Mouse (Mus musculus): ENCODE measurements around the gene Ipmk. TPM values are rescaled to one million over a fixed set of nuclear protein-coding genes. Genes with fewer than 3 reads are reported as not detected.
A peak's percentile ranks its signal among the peaks of the same experiment; 100 is the strongest.

The Ipmk gene
- total RNA-seq, 2 experiments from 2014 or later = 39.0 to 40.5 TPM

DNA sequence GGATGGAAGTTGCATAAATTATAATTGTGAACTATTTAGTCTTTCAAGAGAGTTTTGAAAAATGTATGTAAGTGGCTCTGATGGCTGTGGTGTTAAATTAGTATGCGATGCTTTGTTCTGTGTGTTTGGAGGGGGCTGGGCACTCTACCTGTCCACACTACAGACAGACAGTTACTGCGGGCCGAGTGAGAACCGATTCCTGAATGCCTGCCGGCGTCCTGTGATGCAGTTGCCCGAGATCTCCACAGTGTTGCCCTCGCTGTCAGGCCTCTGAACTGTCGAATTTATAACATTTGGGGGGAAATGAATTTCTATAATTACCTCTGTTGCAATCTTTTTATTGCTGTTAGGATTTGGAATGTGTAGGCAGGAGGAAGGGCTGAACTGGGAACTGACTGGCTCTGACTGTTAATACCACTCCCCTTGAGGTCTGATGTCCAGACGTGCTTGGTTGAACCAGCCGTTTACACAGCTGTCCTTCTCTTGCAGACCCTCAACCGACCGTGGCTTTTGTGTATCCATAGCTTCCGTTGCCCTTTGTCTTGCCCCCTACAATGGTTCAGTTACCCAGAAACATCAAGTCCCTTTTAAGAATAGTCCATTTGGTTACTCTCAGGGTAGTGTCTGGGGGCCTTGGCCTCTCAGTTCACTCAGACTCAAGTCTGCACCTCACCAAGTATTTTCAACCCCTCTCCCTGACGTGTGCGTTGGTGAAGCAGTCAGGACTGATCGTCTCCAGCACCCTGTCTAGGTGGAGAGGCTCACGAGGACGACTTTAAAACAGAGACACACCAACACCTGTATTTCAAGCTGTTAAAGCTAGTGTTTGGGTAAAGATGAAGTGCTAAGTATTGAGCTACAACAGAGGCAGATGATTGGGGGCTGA lies 36.8 kb downstream of the Ipmk start:
- Histone ChIP-seq H3K4me3 (no peak overlapping the region), H3K27ac (no peak overlapping the region)
- no peak for TF ChIP-seq CTCF (conservative IDR thresholded peaks at IDR 0.05)
- DNase-seq (ENCODE audit: low spot score in 2 of 2) = no peak

- no peak for DNase-seq (ENCODE audit: low spot score in 2 of 2)
- Histone ChIP-seq H3K27ac (no peak overlapping the region), H3K4me3 (no peak overlapping the region)
- TF ChIP-seq CTCF (conservative IDR thresholded peaks at IDR 0.05) = no peak
Observed at GRCm38 (mm10) chr10:71389311-71389710, 41.7 kb downstream of the Ipmk start.

- no peak for DNase-seq (ENCODE audit: low spot score in 2 of 2)
- no peak overlapping the region for H3K27ac ChIP-seq
- H3K4me3 ChIP-seq = no peak overlapping the region
- no peak for TF ChIP-seq CTCF (conservative IDR thresholded peaks at IDR 0.05)
Observed at GRCm38 (mm10) chr10:71398383-71399145, 51.0 kb downstream of the Ipmk start.

DNA sequence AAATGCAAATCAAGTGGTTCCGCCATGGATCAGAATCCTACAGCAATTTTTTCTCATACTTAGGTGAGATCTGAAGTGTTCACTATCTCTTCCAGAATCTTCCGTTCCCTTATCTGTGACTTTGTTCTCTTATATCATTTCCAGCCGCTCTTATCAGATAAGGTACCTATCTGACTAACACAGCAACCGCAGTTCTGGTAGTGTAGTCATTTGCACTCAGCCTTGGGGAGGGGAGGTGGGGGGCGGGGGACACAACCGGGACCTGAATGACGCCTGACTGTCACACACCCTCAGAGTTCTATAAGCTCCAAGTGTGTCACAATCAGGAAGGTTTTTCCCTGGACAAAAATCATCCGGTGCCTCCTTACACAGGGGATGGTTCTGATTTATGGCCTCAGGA lies 51.8 kb downstream of the Ipmk start:
- Histone ChIP-seq H3K27ac (no peak overlapping the region), H3K4me3 (no peak overlapping the region)
- no peak for DNase-seq (ENCODE audit: low spot score in 2 of 2)

DNA sequence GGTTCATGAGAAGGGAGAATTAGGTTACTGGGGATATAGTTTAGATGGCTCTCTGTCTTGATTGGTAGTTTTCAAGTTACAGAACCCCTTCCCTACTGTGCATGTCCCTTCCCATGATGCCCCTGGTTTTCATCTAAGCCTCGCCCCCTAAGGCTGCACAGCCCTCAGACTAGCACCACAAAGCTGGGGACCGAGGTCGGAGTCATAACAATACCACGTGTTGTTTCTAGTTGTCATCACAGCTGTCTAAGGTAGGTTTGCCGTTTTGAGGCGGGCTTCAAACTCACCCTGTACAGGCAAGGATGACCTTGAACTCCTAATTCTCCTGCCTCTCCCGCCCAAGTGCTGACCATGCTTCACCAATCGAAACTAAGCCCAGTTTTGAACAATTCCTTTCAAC lies 52.4 kb downstream of the Ipmk start:
- no peak for TF ChIP-seq CTCF (conservative IDR thresholded peaks at IDR 0.05)
- Histone ChIP-seq H3K27ac (no peak overlapping the region), H3K4me3 (no peak overlapping the region)
- DNase-seq (ENCODE audit: low spot score in 2 of 2) = no peak

More for the DNA sequence above, 51.8 kb downstream of the Ipmk start:
- TF ChIP-seq CTCF (conservative IDR thresholded peaks at IDR 0.05) = no peak

DNA sequence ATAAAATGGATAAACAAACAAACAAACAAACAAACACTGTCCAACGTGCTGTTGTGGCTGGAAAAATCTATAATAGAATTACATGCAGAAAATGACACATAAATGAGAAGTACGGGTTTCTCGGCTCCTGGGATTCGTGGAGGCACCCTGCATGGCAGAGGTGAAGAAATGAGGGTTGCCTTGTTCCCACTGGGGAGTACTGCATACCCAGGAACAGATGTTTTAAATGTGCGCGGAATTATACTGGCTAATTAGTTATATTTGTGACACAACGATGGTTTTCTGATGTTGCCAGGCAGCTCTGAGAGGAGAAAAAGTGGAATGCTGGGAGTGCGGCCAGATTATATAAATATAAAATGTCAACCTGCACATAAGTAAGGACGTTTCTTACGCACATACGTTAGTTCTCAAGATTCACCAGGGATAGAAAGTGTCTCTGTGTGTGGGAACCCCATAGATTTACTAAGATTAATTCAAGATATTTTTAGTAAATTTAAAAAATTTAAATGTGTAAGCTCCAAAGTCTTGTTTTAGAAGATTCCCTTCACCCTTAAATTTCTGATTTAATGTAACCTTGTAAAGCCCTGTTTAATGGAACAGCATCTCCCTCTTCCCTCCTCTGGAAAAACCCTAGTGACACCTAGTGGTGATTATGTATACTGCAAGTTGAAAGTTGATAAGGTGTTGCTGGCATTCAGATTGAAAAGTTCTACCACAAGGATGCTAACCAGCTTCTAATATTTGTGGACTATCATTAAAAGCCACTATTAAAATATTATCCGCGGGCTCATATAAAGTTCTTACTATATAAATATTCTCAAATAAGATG lies 53.5 kb downstream of the Ipmk start:
- DNase-seq (ENCODE audit: low spot score in 2 of 2) = peak; percentile 52 to 73

GRCm38 (mm10) chr10:71403638-71404037 lies 56.1 kb downstream of the Ipmk start:
- no peak overlapping the region for H3K27ac ChIP-seq
- no peak for TF ChIP-seq CTCF (conservative IDR thresholded peaks at IDR 0.05)
- DNase-seq (ENCODE audit: low spot score in 2 of 2) = no peak
- no peak overlapping the region for H3K4me3 ChIP-seq

More for the DNA sequence above, 53.5 kb downstream of the Ipmk start:
- peak; percentile 96 for TF ChIP-seq CTCF (conservative IDR thresholded peaks at IDR 0.05)
- Histone ChIP-seq H3K4me3 (no peak overlapping the region), H3K27ac (no peak overlapping the region)

- H3K27ac ChIP-seq = no peak overlapping the region
- TF ChIP-seq CTCF (conservative IDR thresholded peaks at IDR 0.05) = no peak
- no peak for DNase-seq (ENCODE audit: low spot score in 2 of 2)
Observed at GRCm38 (mm10) chr10:71405523-71406217, 58.1 kb downstream of the Ipmk start.

GRCm38 (mm10) chr10:71409948-71410347 lies 62.4 kb downstream of the Ipmk start:
- DNase-seq (ENCODE audit: low spot score in 2 of 2) = no peak
- TF ChIP-seq CTCF (conservative IDR thresholded peaks at IDR 0.05) = no peak
- no peak overlapping the region for H3K4me3 ChIP-seq
- H3K27ac ChIP-seq = no peak overlapping the region

More at GRCm38 (mm10) chr10:71405523-71406217, 58.1 kb downstream of the Ipmk start:
- H3K4me3 ChIP-seq = no peak overlapping the region

DNA sequence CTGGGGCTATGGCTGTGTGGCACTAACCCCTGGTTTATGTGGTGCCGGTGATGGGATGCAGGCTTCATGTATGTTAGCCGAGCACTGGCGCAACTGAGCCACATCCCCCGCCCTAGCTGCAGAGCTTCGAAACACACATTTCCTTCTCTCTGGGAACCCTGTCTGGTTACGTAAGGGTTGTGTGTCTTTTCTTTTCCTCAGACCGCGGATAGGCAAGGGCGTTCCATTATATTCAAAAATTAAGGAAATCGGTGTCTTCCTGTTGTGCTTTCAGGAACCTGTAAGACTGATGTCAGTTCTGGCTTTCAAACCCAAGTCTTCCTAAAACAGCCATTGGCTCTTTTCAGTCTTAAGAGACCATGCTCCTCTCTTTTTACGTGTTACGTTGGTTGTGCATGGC lies 65.8 kb downstream of the Ipmk start:
- DNase-seq (ENCODE audit: low spot score in 2 of 2) = no peak
- no peak for TF ChIP-seq CTCF (conservative IDR thresholded peaks at IDR 0.05)
- no peak overlapping the region for H3K4me3 ChIP-seq
- H3K27ac ChIP-seq = no peak overlapping the region

- H3K27ac ChIP-seq = no peak overlapping the region
- no peak for DNase-seq (ENCODE audit: low spot score in 2 of 2)
- H3K4me3 ChIP-seq = no peak overlapping the region
- TF ChIP-seq CTCF (conservative IDR thresholded peaks at IDR 0.05) = peak; percentile 25; the same call in 1 of the 2 replicates
Observed at GRCm38 (mm10) chr10:71421531-71421930, 74.0 kb downstream of the Ipmk start.

Measured in layer of hippocampus, adult 2 months (tissue).